Mouse (Mus musculus) bone marrow macrophage, adult 2 months (primary cell): Measurements from ENCODE around the gene Fam168b.

Experiments
- CTCF ChIP-seq: IDR thresholded peaks from 2 replicates; pipeline ENCODE4 v1.5.1; 2012; ENCODE audit warnings: low read depth, mild to moderate bottlenecking, low read length, moderate library complexity
- POLR2A ChIP-seq: IDR thresholded peaks from 2 replicates; pipeline ENCODE4 v1.6.1; 2012; ENCODE audit warnings: mild to moderate bottlenecking, low read depth, low read length, borderline replicate concordance

DNA sequence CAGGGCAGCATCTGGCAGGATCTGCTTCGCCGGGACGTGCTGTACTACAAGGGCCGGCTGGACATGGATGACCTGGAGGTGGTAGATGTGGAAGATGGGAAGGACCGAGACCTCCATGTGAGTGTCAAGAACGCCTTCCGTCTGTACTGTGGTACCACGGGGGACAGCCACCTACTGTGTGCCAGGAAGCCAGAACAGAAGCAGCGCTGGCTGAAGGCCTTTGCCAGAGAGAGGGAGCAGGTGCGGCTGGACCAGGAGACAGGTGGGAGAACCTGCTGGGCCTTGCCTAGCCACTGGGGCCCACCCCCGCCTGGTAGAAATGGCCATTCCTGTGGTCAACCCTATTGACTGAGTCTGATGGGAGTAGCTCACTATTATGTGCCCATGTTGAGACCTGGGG, 32.6 kb downstream of the Fam168b start:
- TF ChIP-seq CTCF, result no peak
- TF ChIP-seq POLR2A, result no peak
